In genomic region chr5:142963003-142963704, GRCm38 (mm10) we compare ENCODE assay signal across 9 mouse cellular contexts. TPM values are rescaled to one million over a fixed set of nuclear protein-coding genes. Genes with fewer than 3 reads are reported as not detected.
DNase-seq lines count a peak whose midpoint lies in the region; ATAC-seq lines count a peak whose summit lies in the region.
"Had no signal": no experiment of that assay in that cellular context is flagged by ENCODE, and none has a peak within 500 bp of the region (broad histone marks: within the 10 kb centered on the region; RNA-seq: fewer than 3 reads in every experiment).

No protein-coding gene starts in this region.

- peak overlapping the region; percentile 75 for H3K4me3 ChIP-seq in embryonic facial prominence, embryonic 15.5 days (replicated peaks)
- peak overlapping the region; percentile 69 for H3K4me3 ChIP-seq in heart, embryonic 16.5 days (ENCODE audit: low read length)
- peak overlapping the region; percentile 88 for H3K4me3 ChIP-seq in stomach, embryonic 16.5 days (replicated peaks; ENCODE audit: low read length)

- peak; percentile 41 for ATAC-seq in embryonic facial prominence, embryonic 15.5 days (ENCODE audit: insufficient number of reproducible peaks, low FRiP score, low TSS enrichment, low read depth)
- ATAC-seq in heart, embryonic 16.5 days (replicated peaks; ENCODE audit: extremely low read depth, insufficient read depth, low FRiP score): no peak
- ATAC-seq in stomach, embryonic 16.5 days (ENCODE audit: insufficient read depth, low FRiP score): peak; percentile 29

- H3K36me3 ChIP-seq in embryonic facial prominence, embryonic 15.5 days: peaks cover 14% of the 10 kb centered on the region
- H3K36me3 ChIP-seq in heart, embryonic 16.5 days (ENCODE audit: control insufficient read depth, insufficient read depth): no peaks in the 10 kb centered on the region
- 0 out of 2 replicates have a peak, but pooled peaks cover 4% of the 10 kb centered on the region for H3K36me3 ChIP-seq in stomach, embryonic 16.5 days (ENCODE audit: control insufficient read depth, insufficient read depth, low read length)

- intact Hi-C loops in heart, postnatal 25 days (cut with DNase I): loop anchor here (5.0 kb wide), 1 partner anchor 34 kb away; no protein-coding TSS in a partner anchor

- peak overlapping the region; percentile 98 for H3K27ac ChIP-seq in embryonic facial prominence, embryonic 15.5 days (replicated peaks)
- H3K27ac ChIP-seq in heart, embryonic 16.5 days (ENCODE audit: low read length): peak overlapping the region; percentile 88
- peak overlapping the region; percentile 99 for H3K27ac ChIP-seq in stomach, embryonic 16.5 days (ENCODE audit: low read length)

- no peaks in the 10 kb centered on the region for H3K9me3 ChIP-seq in embryonic facial prominence, embryonic 15.5 days (replicated peaks)
- H3K9me3 ChIP-seq in heart, embryonic 16.5 days (replicated peaks; ENCODE audit: control insufficient read depth, low read length): no peaks in the 10 kb centered on the region
- H3K9me3 ChIP-seq in stomach, embryonic 16.5 days (replicated peaks; ENCODE audit: control insufficient read depth, low read length): no peaks in the 10 kb centered on the region

- 2% methylated on average over 13 of the region's 13 CpGs for WGBS in embryonic facial prominence, embryonic 15.5 days
- 20% methylated on average over 13 of the region's 13 CpGs for WGBS in heart, embryonic 16.5 days
- WGBS in stomach, embryonic 16.5 days: 6% methylated on average over 13 of the region's 13 CpGs

- peak overlapping the region; percentile 86 for H3K9ac ChIP-seq in embryonic facial prominence, embryonic 15.5 days
- peak overlapping the region; percentile 87 for H3K9ac ChIP-seq in heart, embryonic 16.5 days (ENCODE audit: low read length)
- H3K9ac ChIP-seq in stomach, embryonic 16.5 days (ENCODE audit: low read length): peak overlapping the region; percentile 96

- H3K27me3 ChIP-seq in embryonic facial prominence, embryonic 15.5 days: no peaks in the 10 kb centered on the region
- H3K27me3 ChIP-seq in heart, embryonic 16.5 days (ENCODE audit: control insufficient read depth, insufficient read depth, low read length): peaks cover 5% of the 10 kb centered on the region; the same call in 1 of the 2 replicates
- H3K27me3 ChIP-seq in stomach, embryonic 16.5 days (ENCODE audit: control insufficient read depth, insufficient read depth, low read length): no peaks in the 10 kb centered on the region

- peak overlapping the region; percentile 88 for H3K4me2 ChIP-seq in embryonic facial prominence, embryonic 15.5 days (replicated peaks)
- peak overlapping the region; percentile 81 for H3K4me2 ChIP-seq in heart, embryonic 16.5 days (ENCODE audit: low read depth, low read length)
- peak overlapping the region; percentile 61 for H3K4me2 ChIP-seq in stomach, embryonic 16.5 days (ENCODE audit: low read depth, low read length)

- peak; percentile 97 for DNase-seq in heart, adult 11 months
- DNase-seq in heart, postnatal 25 days (ENCODE audit: low spot score): no peak
- peak; percentile 67 for DNase-seq in layer of hippocampus, adult 9-11 months
- peak; percentile 66 to 68 for DNase-seq in lung, postnatal 4 days
- no peak for DNase-seq in thymus, postnatal 4 days

- H3K4me1 ChIP-seq in embryonic facial prominence, embryonic 15.5 days: peaks cover 53% of the 10 kb centered on the region
- H3K4me1 ChIP-seq in heart, embryonic 16.5 days (ENCODE audit: control insufficient read depth, insufficient read depth, low read length): peaks cover 9% of the 10 kb centered on the region
- peaks cover 36% of the 10 kb centered on the region for H3K4me1 ChIP-seq in stomach, embryonic 16.5 days (ENCODE audit: control insufficient read depth, insufficient read depth, low read length)

RNA-seq across cellular contexts. Expression of gene Fscn1, which starts 3.0 kb away (rescaled TPM):
- 10 to 100 TPM; 36.6 to 42.8 TPM for total RNA-seq in heart, postnatal 25 days (2021)
- 328 TPM in 2 replicates for polyA plus RNA-seq in embryonic facial prominence, embryonic 15.5 days (2015; fragmentation: Nextera tagmentation; extraction: Ambion mirVana)
- polyA plus RNA-seq in heart, embryonic 16.5 days (2015; fragmentation: Nextera tagmentation; extraction: Ambion mirVana): 115 and 129 TPM in 2 replicates
- 161 and 176 TPM in 2 replicates for polyA plus RNA-seq in stomach, embryonic 16.5 days (2015; fragmentation: Nextera tagmentation; extraction: Ambion mirVana)
- total RNA-seq: MEL had no signal

RNA-seq across cellular contexts. Expression of gene Actb, which starts 56.6 kb away (rescaled TPM):
- total RNA-seq in heart, postnatal 25 days (2021): 100 to 1,000 TPM; 898 to 947 TPM
- 12,790 and 13,060 TPM in 2 replicates for polyA plus RNA-seq in embryonic facial prominence, embryonic 15.5 days (2015; fragmentation: Nextera tagmentation; extraction: Ambion mirVana)
- 5,062 and 5,724 TPM in 2 replicates for polyA plus RNA-seq in heart, embryonic 16.5 days (2015; fragmentation: Nextera tagmentation; extraction: Ambion mirVana)
- polyA plus RNA-seq in stomach, embryonic 16.5 days (2015; fragmentation: Nextera tagmentation; extraction: Ambion mirVana): 14,659 and 15,131 TPM in 2 replicates

Comparison
In these comparisons a context has a peak if more than half of its experiments do, and no peak if none do; other contexts are left out.
1. DNase-seq: peak in heart, adult 11 months (single experiment), layer of hippocampus, adult 9-11 months (single experiment) and lung, postnatal 4 days (2 of 2); none in heart, postnatal 25 days (single experiment) and thymus, postnatal 4 days (single experiment).
2. Peak in every context shown above with its lines, with median percentiles within 50 percentile points of each other: H3K27ac ChIP-seq, H3K4me2 ChIP-seq, H3K4me3 ChIP-seq and H3K9ac ChIP-seq.